Mouse (Mus musculus): ENCODE results near the gene Glyat. TPM values are rescaled to one million over a fixed set of nuclear protein-coding genes. Genes with fewer than 3 reads are reported as not detected.

Gene Glyat
- polyA plus RNA-seq, 1 experiment from 2014 or later = not detected

DNA sequence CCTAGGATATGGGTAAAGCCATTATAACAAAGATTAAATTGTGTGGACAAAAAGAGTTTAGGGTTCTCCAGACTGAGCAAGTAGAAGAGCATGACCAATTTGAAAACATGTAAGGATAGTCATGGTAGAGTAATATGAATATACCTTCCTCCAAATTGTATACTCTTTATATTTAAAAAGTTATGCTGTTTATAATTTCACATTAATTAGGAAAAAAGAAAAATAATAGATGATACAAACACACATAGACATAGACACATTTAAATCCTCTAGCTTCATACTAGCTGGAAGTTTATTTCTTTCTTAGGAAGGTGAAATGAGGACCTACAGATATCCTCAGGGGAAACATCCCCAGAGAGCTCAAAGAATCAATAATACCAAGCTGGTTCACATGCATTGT, 37.0 kb downstream of the Glyat start, which contains the start of gene Olfr1442:
TSS of gene Olfr1442 (plus strand) at position 301 of the 400 bp plus-strand sequence.
- no peaks in the 10 kb centered on the region for H3K9me3 ChIP-seq (ENCODE audit: control insufficient read depth, low read length)
- H3K36me3 ChIP-seq (ENCODE audit: control insufficient read depth, insufficient read depth) = no peaks in the 10 kb centered on the region
- no peak within 1 kb of the TSS for H3K27ac ChIP-seq (ENCODE audit: low read length)
- H3K9ac ChIP-seq (replicated peaks; ENCODE audit: low read depth, low read length) = no peak within 1 kb of the TSS
- H3K4me2 ChIP-seq (ENCODE audit: low read length) = no peak within 1 kb of the TSS
- no peaks in the 10 kb centered on the region for H3K4me1 ChIP-seq (replicated peaks; ENCODE audit: control insufficient read depth, insufficient read depth, low read length)
- ATAC-seq = no peak
- H3K4me3 ChIP-seq (replicated peaks; ENCODE audit: low read length) = no peak within 1 kb of the TSS
- H3K27me3 ChIP-seq (replicated peaks; ENCODE audit: control insufficient read depth, insufficient read depth, low read length) = no peaks in the 10 kb centered on the region

- Histone ChIP-seq H3K4me3 (replicated peaks; ENCODE audit: low read length) (no peak overlapping the region), H3K36me3 (ENCODE audit: control insufficient read depth, insufficient read depth) (no peaks in the 10 kb centered on the region), H3K27me3 (replicated peaks; ENCODE audit: control insufficient read depth, insufficient read depth, low read length) (no peaks in the 10 kb centered on the region), H3K27ac (ENCODE audit: low read length) (no peak overlapping the region), H3K9ac (replicated peaks; ENCODE audit: low read depth, low read length) (no peak overlapping the region), H3K9me3 (ENCODE audit: control insufficient read depth, low read length) (no peaks in the 10 kb centered on the region), H3K4me2 (ENCODE audit: low read length) (no peak overlapping the region), H3K4me1 (replicated peaks; ENCODE audit: control insufficient read depth, insufficient read depth, low read length) (no peaks in the 10 kb centered on the region)
- WGBS = 85% methylated on average over 4 of the region's 4 CpGs
- ATAC-seq = no peak
These were observed 37.9 kb downstream of the Glyat start for GRCm38 (mm10) chr19:12671051-12671450.

- no peak within 1 kb of the TSS for H3K9ac ChIP-seq (replicated peaks; ENCODE audit: low read depth, low read length)
- no peak for ATAC-seq
- H3K4me1 ChIP-seq (replicated peaks; ENCODE audit: control insufficient read depth, insufficient read depth, low read length) = no peaks in the 10 kb centered on the region
- H3K27me3 ChIP-seq (replicated peaks; ENCODE audit: control insufficient read depth, insufficient read depth, low read length) = no peaks in the 10 kb centered on the region
- H3K36me3 ChIP-seq (ENCODE audit: control insufficient read depth, insufficient read depth) = no peaks in the 10 kb centered on the region
- H3K27ac ChIP-seq (ENCODE audit: low read length) = no peak within 1 kb of the TSS
- H3K4me3 ChIP-seq (replicated peaks; ENCODE audit: low read length) = no peak within 1 kb of the TSS
- 75% methylated on average over 3 of the region's 3 CpGs for WGBS
- H3K9me3 ChIP-seq (ENCODE audit: control insufficient read depth, low read length) = no peaks in the 10 kb centered on the region
- H3K4me2 ChIP-seq (ENCODE audit: low read length) = no peak within 1 kb of the TSS
These were observed 44.7 kb downstream of the Glyat start, which contains the start of gene Olfr1443 for GRCm38 (mm10) chr19:12677812-12678211. Gene Olfr1443 (plus strand): TSS chr19:12678112.

- Histone ChIP-seq H3K27ac (ENCODE audit: low read length) (no peak overlapping the region), H3K4me1 (replicated peaks; ENCODE audit: control insufficient read depth, insufficient read depth, low read length) (no peaks in the 10 kb centered on the region), H3K27me3 (replicated peaks; ENCODE audit: control insufficient read depth, insufficient read depth, low read length) (no peaks in the 10 kb centered on the region), H3K9ac (replicated peaks; ENCODE audit: low read depth, low read length) (no peak overlapping the region), H3K36me3 (ENCODE audit: control insufficient read depth, insufficient read depth) (no peaks in the 10 kb centered on the region), H3K4me3 (replicated peaks; ENCODE audit: low read length) (no peak overlapping the region), H3K4me2 (ENCODE audit: low read length) (no peak overlapping the region), H3K9me3 (ENCODE audit: control insufficient read depth, low read length) (no peaks in the 10 kb centered on the region)
- ATAC-seq = no peak
These were observed 51.5 kb downstream of the Glyat start for GRCm38 (mm10) chr19:12684638-12685037.

DNA sequence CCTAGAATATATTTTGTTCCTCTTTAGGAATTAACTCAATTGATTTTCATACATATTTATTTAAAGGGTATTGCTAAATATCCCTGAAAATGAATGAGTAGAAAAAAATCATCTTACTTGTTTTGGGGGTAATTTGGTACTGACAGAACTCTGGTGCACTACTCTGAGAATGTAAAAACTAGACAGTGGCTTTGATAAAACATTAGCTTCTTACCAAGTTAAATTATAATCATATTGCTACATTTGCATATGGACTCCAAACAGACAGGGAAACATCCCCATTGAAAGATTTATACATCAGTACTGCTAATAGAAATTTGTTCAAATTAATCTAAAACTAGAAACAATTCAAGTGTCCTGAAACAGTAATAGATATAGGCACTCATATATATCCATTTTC, 52.1 kb downstream of the Glyat start:
- Histone ChIP-seq H3K36me3 (ENCODE audit: control insufficient read depth, insufficient read depth) (no peaks in the 10 kb centered on the region), H3K9ac (replicated peaks; ENCODE audit: low read depth, low read length) (no peak overlapping the region), H3K27me3 (replicated peaks; ENCODE audit: control insufficient read depth, insufficient read depth, low read length) (no peaks in the 10 kb centered on the region), H3K4me2 (ENCODE audit: low read length) (no peak overlapping the region), H3K9me3 (ENCODE audit: control insufficient read depth, low read length) (no peaks in the 10 kb centered on the region), H3K4me1 (replicated peaks; ENCODE audit: control insufficient read depth, insufficient read depth, low read length) (no peaks in the 10 kb centered on the region), H3K4me3 (replicated peaks; ENCODE audit: low read length) (no peak overlapping the region), H3K27ac (ENCODE audit: low read length) (no peak overlapping the region)
- ATAC-seq = no peak

DNA sequence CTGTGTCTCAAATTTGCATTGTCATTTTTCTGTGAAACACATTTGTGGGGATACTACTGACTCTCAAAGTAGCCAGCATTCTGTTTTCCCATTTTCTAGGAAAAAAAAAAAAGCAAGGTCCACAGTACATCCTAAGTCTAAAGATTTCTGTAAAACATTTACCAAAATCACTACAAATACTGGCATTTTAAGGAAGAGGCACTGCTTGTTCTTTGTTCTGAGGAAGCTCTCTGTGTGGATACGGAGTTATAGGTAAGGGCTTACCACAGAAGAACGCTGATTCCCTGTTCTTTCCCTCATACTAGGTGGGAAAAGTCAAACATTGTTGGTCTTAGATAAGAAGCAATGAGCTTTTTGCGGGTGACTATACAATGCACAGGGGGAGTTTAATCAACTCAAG, 62.5 kb downstream of the Glyat start, which contains the start of gene Keg1:
TSS of gene Keg1 (plus strand) at position 197 of the 400 bp plus-strand sequence.
- no peak for ATAC-seq
- Histone ChIP-seq H3K9ac (replicated peaks; ENCODE audit: low read depth, low read length) (no peak within 1 kb of the TSS), H3K4me2 (ENCODE audit: low read length) (no peak within 1 kb of the TSS), H3K27ac (ENCODE audit: low read length) (no peak within 1 kb of the TSS), H3K27me3 (replicated peaks; ENCODE audit: control insufficient read depth, insufficient read depth, low read length) (no peaks in the 10 kb centered on the region), H3K4me1 (replicated peaks; ENCODE audit: control insufficient read depth, insufficient read depth, low read length) (no peaks in the 10 kb centered on the region), H3K9me3 (ENCODE audit: control insufficient read depth, low read length) (no peaks in the 10 kb centered on the region), H3K4me3 (replicated peaks; ENCODE audit: low read length) (no peak within 1 kb of the TSS), H3K36me3 (ENCODE audit: control insufficient read depth, insufficient read depth) (no peaks in the 10 kb centered on the region)
- WGBS = 89% methylated on average over 3 of the region's 3 CpGs

DNA sequence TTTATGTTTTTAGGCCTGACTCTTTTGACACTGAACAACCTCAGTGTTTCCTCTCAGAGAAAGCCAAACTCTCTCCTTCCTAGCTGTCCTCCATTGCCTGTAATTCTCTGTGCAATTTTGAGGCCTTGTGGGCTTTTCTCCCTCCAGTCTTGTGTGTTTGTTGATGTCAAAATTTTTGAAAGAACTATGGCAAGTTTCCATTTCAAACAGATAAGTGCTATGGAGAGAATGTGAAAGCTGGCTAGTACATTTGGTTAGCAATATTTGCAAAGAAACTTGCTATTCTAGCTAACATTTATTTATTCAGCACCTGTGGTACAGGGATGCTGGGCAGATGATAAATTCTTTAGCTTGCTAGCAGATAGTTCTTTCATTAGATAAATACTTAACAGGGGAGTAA, 63.1 kb downstream of the Glyat start:
- Histone ChIP-seq H3K9me3 (ENCODE audit: control insufficient read depth, low read length) (no peaks in the 10 kb centered on the region), H3K27ac (ENCODE audit: low read length) (no peak overlapping the region), H3K4me1 (replicated peaks; ENCODE audit: control insufficient read depth, insufficient read depth, low read length) (no peaks in the 10 kb centered on the region), H3K4me3 (replicated peaks; ENCODE audit: low read length) (no peak overlapping the region), H3K9ac (replicated peaks; ENCODE audit: low read depth, low read length) (no peak overlapping the region), H3K27me3 (replicated peaks; ENCODE audit: control insufficient read depth, insufficient read depth, low read length) (no peaks in the 10 kb centered on the region), H3K36me3 (ENCODE audit: control insufficient read depth, insufficient read depth) (no peaks in the 10 kb centered on the region), H3K4me2 (ENCODE audit: low read length) (no peak overlapping the region)
- ATAC-seq = no peak

Other genes with a start within 250 kb of the Glyat start
- not detected in 2 replicates for gene Olfr1440, start 246.0 kb upstream of the Glyat start, polyA plus RNA-seq (2015; fragmentation: Nextera tagmentation; extraction: Ambion mirVana)
- not detected in 2 replicates for gene Olfr1441, start 215.9 kb upstream of the Glyat start, polyA plus RNA-seq (2015; fragmentation: Nextera tagmentation; extraction: Ambion mirVana)
- not detected in 2 replicates for gene Pfpl, start 205.4 kb upstream of the Glyat start, polyA plus RNA-seq (2015; fragmentation: Nextera tagmentation; extraction: Ambion mirVana)
- 0.39 and 0.47 TPM in 2 replicates for gene Mpeg1, start 172.5 kb upstream of the Glyat start, polyA plus RNA-seq (2015; fragmentation: Nextera tagmentation; extraction: Ambion mirVana)
- 20.3 and 21.3 TPM in 2 replicates for gene Dtx4, start 131.9 kb upstream of the Glyat start, polyA plus RNA-seq (2015; fragmentation: Nextera tagmentation; extraction: Ambion mirVana)
- 7.7 and 9.8 TPM in 2 replicates for gene Fam111a, start 87.6 kb upstream of the Glyat start, polyA plus RNA-seq (2015; fragmentation: Nextera tagmentation; extraction: Ambion mirVana)
- gene Gm4952, start 33.3 kb upstream of the Glyat start, polyA plus RNA-seq (2015; fragmentation: Nextera tagmentation; extraction: Ambion mirVana) = 0.21 TPM in 1 of 2 replicates, not detected in the other
- not detected in 2 replicates for gene Olfr1442, start 37.1 kb downstream of the Glyat start, polyA plus RNA-seq (2015; fragmentation: Nextera tagmentation; extraction: Ambion mirVana)
- gene Olfr1443, start 44.8 kb downstream of the Glyat start, polyA plus RNA-seq (2015; fragmentation: Nextera tagmentation; extraction: Ambion mirVana) = not detected in 2 replicates
- gene Keg1, start 62.5 kb downstream of the Glyat start, polyA plus RNA-seq (2015; fragmentation: Nextera tagmentation; extraction: Ambion mirVana) = not detected in 2 replicates
- gene Cntf, start 132.3 kb downstream of the Glyat start, polyA plus RNA-seq (2015; fragmentation: Nextera tagmentation; extraction: Ambion mirVana) = 1.3 and 1.5 TPM in 2 replicates
- gene Zfp91, start 162.8 kb downstream of the Glyat start, polyA plus RNA-seq (2015; fragmentation: Nextera tagmentation; extraction: Ambion mirVana) = 13.1 and 13.3 TPM in 2 replicates
- 0.42 and 0.92 TPM in 2 replicates for gene Lpxn, start 162.9 kb downstream of the Glyat start, polyA plus RNA-seq (2015; fragmentation: Nextera tagmentation; extraction: Ambion mirVana)
- gene Gm5244, start 213.4 kb downstream of the Glyat start, polyA plus RNA-seq (2015; fragmentation: Nextera tagmentation; extraction: Ambion mirVana) = not detected in 2 replicates
- not detected in 2 replicates for gene Olfr1444, start 224.0 kb downstream of the Glyat start, polyA plus RNA-seq (2015; fragmentation: Nextera tagmentation; extraction: Ambion mirVana)

Data from forebrain, embryonic 16.5 days (tissue).